In the genomic region with DNA sequence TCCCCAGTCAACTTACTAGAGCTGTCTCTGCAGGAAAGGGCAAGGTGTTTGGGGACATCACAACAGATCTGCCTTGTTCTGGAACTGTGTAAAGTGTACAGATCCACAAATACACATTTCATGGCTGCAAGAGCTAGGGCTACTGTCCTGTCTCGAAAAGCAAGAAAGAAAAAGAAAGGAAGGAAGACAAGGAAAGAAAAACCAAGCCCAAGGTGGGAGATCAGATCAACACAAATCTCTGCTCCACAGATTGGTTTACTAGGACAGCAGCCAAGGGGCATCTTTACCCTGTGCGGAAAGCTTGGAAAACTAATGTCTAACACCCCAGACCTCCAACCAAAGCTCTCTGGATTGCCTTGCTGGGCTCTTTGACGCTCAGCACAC, we compare ENCODE assay signal across 7 mouse cellular contexts. TPM values are rescaled to one million over a fixed set of nuclear protein-coding genes. Genes with fewer than 3 reads are reported as not detected.
DNase-seq lines count a peak whose midpoint lies in the region; ATAC-seq and TF ChIP-seq lines count a peak whose summit lies in the region.

No protein-coding gene starts in this region.

- H3K9ac ChIP-seq in neural tube, embryonic 11.5 days (ENCODE audit: low read length) = no peak overlapping the region
- no peak overlapping the region for H3K9ac ChIP-seq in forebrain, embryonic 14.5 days (ENCODE audit: low read length)
- H3K9ac ChIP-seq in liver, embryonic 12.5 days = peak overlapping the region; percentile 63
- H3K9ac ChIP-seq in stomach, postnatal 0 days (ENCODE audit: low read length) = peak overlapping the region; percentile 45; the same call in 1 of the 2 replicates

- intact Hi-C loops in left cerebral cortex, postnatal 4 days (cut with DNase I) = no loop called here

- H3K36me3 ChIP-seq in neural tube, embryonic 11.5 days (ENCODE audit: control insufficient read depth, insufficient read depth, low read length) = no peaks in the 10 kb centered on the region
- no peaks in the 10 kb centered on the region for H3K36me3 ChIP-seq in forebrain, embryonic 14.5 days (ENCODE audit: control insufficient read depth, insufficient read depth, low read length)
- peaks cover 19% of the 10 kb centered on the region for H3K36me3 ChIP-seq in liver, embryonic 12.5 days
- H3K36me3 ChIP-seq in stomach, postnatal 0 days (ENCODE audit: control insufficient read depth, insufficient read depth, low read length) = no peaks in the 10 kb centered on the region

- TF ChIP-seq CTCF in stomach, postnatal 0 days (IDR thresholded peaks at IDR 0.05; ENCODE audit: low read depth) = no peak

- peaks cover 9% of the 10 kb centered on the region for H3K4me1 ChIP-seq in neural tube, embryonic 11.5 days (ENCODE audit: control insufficient read depth, insufficient read depth, low read length)
- peaks cover 14% of the 10 kb centered on the region for H3K4me1 ChIP-seq in forebrain, embryonic 14.5 days (ENCODE audit: control insufficient read depth, insufficient read depth, low read length)
- peaks cover 73% of the 10 kb centered on the region for H3K4me1 ChIP-seq in liver, embryonic 12.5 days
- H3K4me1 ChIP-seq in stomach, postnatal 0 days (replicated peaks; ENCODE audit: control insufficient read depth, insufficient read depth) = no peaks in the 10 kb centered on the region; the same call in 1 of the 2 replicates

- no peaks in the 10 kb centered on the region for H3K27me3 ChIP-seq in neural tube, embryonic 11.5 days (ENCODE audit: control insufficient read depth, insufficient read depth, low read length)
- no peaks in the 10 kb centered on the region for H3K27me3 ChIP-seq in forebrain, embryonic 14.5 days (replicated peaks; ENCODE audit: control insufficient read depth, insufficient read depth, low read length)
- H3K27me3 ChIP-seq in liver, embryonic 12.5 days (replicated peaks) = no peaks in the 10 kb centered on the region
- H3K27me3 ChIP-seq in stomach, postnatal 0 days (ENCODE audit: control insufficient read depth, insufficient read depth, low read length) = no peaks in the 10 kb centered on the region

- no peak for ATAC-seq in neural tube, embryonic 11.5 days (ENCODE audit: insufficient read depth, low FRiP score, low TSS enrichment)
- ATAC-seq in forebrain, embryonic 14.5 days = no peak
- no peak for ATAC-seq in liver, embryonic 12.5 days
- ATAC-seq in stomach, postnatal 0 days (ENCODE audit: low FRiP score, low TSS enrichment) = no peak

- peak overlapping the region; percentile 54; the same call in 1 of the 2 replicates for H3K4me2 ChIP-seq in neural tube, embryonic 11.5 days (ENCODE audit: low read depth)
- peak overlapping the region; percentile 55 for H3K4me2 ChIP-seq in forebrain, embryonic 14.5 days (ENCODE audit: low read length)
- peak overlapping the region; percentile 87 for H3K4me2 ChIP-seq in liver, embryonic 12.5 days
- H3K4me2 ChIP-seq in stomach, postnatal 0 days (replicated peaks; ENCODE audit: low read depth) = peak overlapping the region; percentile 65

- H3K4me3 ChIP-seq in neural tube, embryonic 11.5 days (ENCODE audit: low read depth, low read length) = peak overlapping the region; percentile 26; the same call in 1 of the 2 replicates
- H3K4me3 ChIP-seq in forebrain, embryonic 14.5 days (ENCODE audit: low read depth, low read length) = no peak overlapping the region
- H3K4me3 ChIP-seq in liver, embryonic 12.5 days = peak overlapping the region; percentile 58
- H3K4me3 ChIP-seq in stomach, postnatal 0 days (ENCODE audit: low read depth, low read length) = peak overlapping the region; percentile 34; the same call in 1 of the 2 replicates

- H3K9me3 ChIP-seq in neural tube, embryonic 11.5 days (ENCODE audit: control insufficient read depth, low read length) = no peaks in the 10 kb centered on the region
- H3K9me3 ChIP-seq in forebrain, embryonic 14.5 days (replicated peaks; ENCODE audit: control insufficient read depth, low read length) = no peaks in the 10 kb centered on the region
- no peaks in the 10 kb centered on the region for H3K9me3 ChIP-seq in liver, embryonic 12.5 days (replicated peaks)
- no peaks in the 10 kb centered on the region for H3K9me3 ChIP-seq in stomach, postnatal 0 days (ENCODE audit: control insufficient read depth, low read length)

- no peak for DNase-seq in neural tube, embryonic 11.5 days (ENCODE audit: low spot score)
- no peak for DNase-seq in neural tube, embryonic 10.5 days (ENCODE audit: extremely low spot score, low spot score)
- no peak for DNase-seq in forebrain, embryonic 14.5 days (ENCODE audit: low spot score)
- DNase-seq in stomach, postnatal 0 days (ENCODE audit: low spot score) = no peak
- no peak for DNase-seq in ovary, adult 18-20 months (ENCODE audit: low spot score)
- DNase-seq in left cerebral cortex, postnatal 4 days = no peak

- TF ChIP-seq EP300 in stomach, postnatal 0 days (optimal IDR thresholded peaks at IDR 0.05) = no peak

- 52% methylated on average over 3 of the region's 3 CpGs for WGBS in neural tube, embryonic 11.5 days
- whole genome bisulfite sequencing in forebrain, embryonic 14.5 days = 59% methylated on average over 3 of the region's 3 CpGs
- WGBS in liver, embryonic 12.5 days (ENCODE audit: insufficient replicate concordance) = 42% methylated on average over 3 of the region's 3 CpGs
- WGBS in stomach, postnatal 0 days = 40% methylated on average over 3 of the region's 3 CpGs

- no peak overlapping the region for H3K27ac ChIP-seq in neural tube, embryonic 11.5 days (ENCODE audit: low read depth, low read length)
- H3K27ac ChIP-seq in forebrain, embryonic 14.5 days (ENCODE audit: low read depth, low read length) = no peak overlapping the region
- H3K27ac ChIP-seq in liver, embryonic 12.5 days = peak overlapping the region; percentile 91
- H3K27ac ChIP-seq in stomach, postnatal 0 days (replicated peaks) = peak overlapping the region; percentile 41

RNA-seq across cellular contexts. Expression of gene Srebf1, which starts 0.3 kb away (rescaled TPM):
- 53.3 and 54.7 TPM in 2 replicates for polyA plus RNA-seq in neural tube, embryonic 11.5 days (2014; fragmentation: Nextera tagmentation; extraction: Ambion mirVana)
- 42.6 and 44.3 TPM in 2 replicates for polyA plus RNA-seq in forebrain, embryonic 14.5 days (2014; fragmentation: Nextera tagmentation; extraction: Ambion mirVana)
- polyA plus RNA-seq in liver, embryonic 12.5 days (2016; fragmentation: Nextera tagmentation; extraction: Ambion mirVana) = 45.7 and 50.9 TPM in 2 replicates
- polyA plus RNA-seq in stomach, postnatal 0 days (2015; fragmentation: Nextera tagmentation; extraction: Ambion mirVana) = 44.7 and 47.9 TPM in 2 replicates
- total RNA-seq in left cerebral cortex, postnatal 4 days (2021) = 10 to 100 TPM; 60.3 to 67.5 TPM

Comparison
In these comparisons a context has a peak if more than half of its experiments do, and no peak if none do; other contexts are left out.
1. H3K27ac ChIP-seq: peak in liver, embryonic 12.5 days (single experiment) and stomach, postnatal 0 days (single experiment); none in neural tube, embryonic 11.5 days (single experiment) and forebrain, embryonic 14.5 days (single experiment).
2. H3K9ac ChIP-seq: peak in liver, embryonic 12.5 days (single experiment) and stomach, postnatal 0 days (single experiment); none in neural tube, embryonic 11.5 days (single experiment) and forebrain, embryonic 14.5 days (single experiment).
3. Peak in every context shown above with its lines, with median percentiles within 50 percentile points of each other: H3K4me2 ChIP-seq.